Mouse (Mus musculus): Measurements from ENCODE around the gene Sft2d1. TPM values are rescaled to one million over a fixed set of nuclear protein-coding genes. Genes with fewer than 3 reads are reported as not detected.

The Sft2d1 gene
- polyA plus RNA-seq, 1 experiment, result 117 TPM

- no peaks in the 10 kb centered on the region for H3K4me1 ChIP-seq (replicated peaks; ENCODE audit: control insufficient read depth, insufficient read depth, low read length)
- no peak overlapping the region for H3K4me3 ChIP-seq (ENCODE audit: control insufficient read depth, insufficient read depth, low read length)
- no peak overlapping the region for H3K27ac ChIP-seq (ENCODE audit: control insufficient read depth, insufficient read depth, low read length)
- H3K27me3 ChIP-seq (ENCODE audit: control insufficient read depth, insufficient read depth, low read length), result no peaks in the 10 kb centered on the region
- no peak for TF ChIP-seq CTCF (IDR thresholded peaks at IDR 0.05; ENCODE audit: borderline replicate concordance, control insufficient read depth, extremely low read depth, insufficient read depth, low read length, poor library complexity)
- no peak for TF ChIP-seq POLR2A (IDR thresholded peaks at IDR 0.05; ENCODE audit: control insufficient read depth, extremely low read depth, insufficient read depth, low read length, poor library complexity)
- no peak for DNase-seq
- 92% methylated on average over 7 of the region's 7 CpGs for WGBS
- H3K36me3 ChIP-seq (ENCODE audit: control insufficient read depth, insufficient read depth, low read length), result no peaks in the 10 kb centered on the region
These were observed 40.2 kb downstream of the Sft2d1 start for GRCm38 (mm10) chr17:8351088-8351487.

GRCm38 (mm10) chr17:8355692-8356091 is 44.8 kb downstream of the Sft2d1 start, which contains the start of gene T2:
TSS of gene T2 (plus strand) at chr17:8355992.
- no peak for TF ChIP-seq POLR2A (IDR thresholded peaks at IDR 0.05; ENCODE audit: control insufficient read depth, extremely low read depth, insufficient read depth, low read length, poor library complexity)
- TF ChIP-seq CTCF (IDR thresholded peaks at IDR 0.05; ENCODE audit: borderline replicate concordance, control insufficient read depth, extremely low read depth, insufficient read depth, low read length, poor library complexity), result no peak
- no peak within 1 kb of the TSS for H3K4me3 ChIP-seq (ENCODE audit: control insufficient read depth, insufficient read depth, low read length)
- 87% methylated on average over 6 of the region's 6 CpGs for WGBS

GRCm38 (mm10) chr17:8357498-8357897 is 46.6 kb downstream of the Sft2d1 start:
- H3K27ac ChIP-seq (ENCODE audit: control insufficient read depth, insufficient read depth, low read length), result no peak overlapping the region

More at GRCm38 (mm10) chr17:8355692-8356091, 44.8 kb downstream of the Sft2d1 start, which contains the start of gene T2:
- no peaks in the 10 kb centered on the region for H3K4me1 ChIP-seq (replicated peaks; ENCODE audit: control insufficient read depth, insufficient read depth, low read length)
- DNase-seq, result no peak
- no peaks in the 10 kb centered on the region for H3K27me3 ChIP-seq (ENCODE audit: control insufficient read depth, insufficient read depth, low read length)
- no peak within 1 kb of the TSS for H3K27ac ChIP-seq (ENCODE audit: control insufficient read depth, insufficient read depth, low read length)
- H3K36me3 ChIP-seq (ENCODE audit: control insufficient read depth, insufficient read depth, low read length), result no peaks in the 10 kb centered on the region

GRCm38 (mm10) chr17:8360876-8361275 is 50.0 kb downstream of the Sft2d1 start:
- no peak for DNase-seq
- no peak overlapping the region for H3K27ac ChIP-seq (ENCODE audit: control insufficient read depth, insufficient read depth, low read length)

More at GRCm38 (mm10) chr17:8357498-8357897, 46.6 kb downstream of the Sft2d1 start:
- Histone ChIP-seq H3K4me1 (replicated peaks; ENCODE audit: control insufficient read depth, insufficient read depth, low read length) (no peaks in the 10 kb centered on the region), H3K4me3 (ENCODE audit: control insufficient read depth, insufficient read depth, low read length) (no peak overlapping the region), H3K27me3 (ENCODE audit: control insufficient read depth, insufficient read depth, low read length) (no peaks in the 10 kb centered on the region), H3K36me3 (ENCODE audit: control insufficient read depth, insufficient read depth, low read length) (no peaks in the 10 kb centered on the region)
- WGBS, result 97% methylated on average over 6 of the region's 6 CpGs
- TF ChIP-seq POLR2A (IDR thresholded peaks at IDR 0.05; ENCODE audit: control insufficient read depth, extremely low read depth, insufficient read depth, low read length, poor library complexity), result no peak
- TF ChIP-seq CTCF (IDR thresholded peaks at IDR 0.05; ENCODE audit: borderline replicate concordance, control insufficient read depth, extremely low read depth, insufficient read depth, low read length, poor library complexity), result no peak
- DNase-seq, result no peak

GRCm38 (mm10) chr17:8361281-8362103 is 50.6 kb downstream of the Sft2d1 start:
- Histone ChIP-seq H3K4me3 (ENCODE audit: control insufficient read depth, insufficient read depth, low read length) (no peak overlapping the region), H3K27ac (ENCODE audit: control insufficient read depth, insufficient read depth, low read length) (no peak overlapping the region), H3K4me1 (replicated peaks; ENCODE audit: control insufficient read depth, insufficient read depth, low read length) (peaks cover 7% of the 10 kb centered on the region), H3K36me3 (ENCODE audit: control insufficient read depth, insufficient read depth, low read length) (no peaks in the 10 kb centered on the region), H3K27me3 (ENCODE audit: control insufficient read depth, insufficient read depth, low read length) (no peaks in the 10 kb centered on the region)
- 77% methylated on average over 10 of the region's 10 CpGs for WGBS
- TF ChIP-seq CTCF (IDR thresholded peaks at IDR 0.05; ENCODE audit: borderline replicate concordance, control insufficient read depth, extremely low read depth, insufficient read depth, low read length, poor library complexity) (no peak), POLR2A (IDR thresholded peaks at IDR 0.05; ENCODE audit: control insufficient read depth, extremely low read depth, insufficient read depth, low read length, poor library complexity) (no peak)
- no peak for DNase-seq

More at GRCm38 (mm10) chr17:8360876-8361275, 50.0 kb downstream of the Sft2d1 start:
- 97% methylated on average over 5 of the region's 5 CpGs for WGBS
- TF ChIP-seq CTCF (IDR thresholded peaks at IDR 0.05; ENCODE audit: borderline replicate concordance, control insufficient read depth, extremely low read depth, insufficient read depth, low read length, poor library complexity), result no peak
- no peak for TF ChIP-seq POLR2A (IDR thresholded peaks at IDR 0.05; ENCODE audit: control insufficient read depth, extremely low read depth, insufficient read depth, low read length, poor library complexity)
- no peaks in the 10 kb centered on the region for H3K36me3 ChIP-seq (ENCODE audit: control insufficient read depth, insufficient read depth, low read length)
- H3K4me3 ChIP-seq (ENCODE audit: control insufficient read depth, insufficient read depth, low read length), result no peak overlapping the region
- H3K27me3 ChIP-seq (ENCODE audit: control insufficient read depth, insufficient read depth, low read length), result no peaks in the 10 kb centered on the region
- peaks cover 7% of the 10 kb centered on the region for H3K4me1 ChIP-seq (replicated peaks; ENCODE audit: control insufficient read depth, insufficient read depth, low read length)

GRCm38 (mm10) chr17:8367514-8368480 is 56.9 kb downstream of the Sft2d1 start:
- Histone ChIP-seq H3K27ac (ENCODE audit: control insufficient read depth, insufficient read depth, low read length) (no peak overlapping the region), H3K4me1 (replicated peaks; ENCODE audit: control insufficient read depth, insufficient read depth, low read length) (peaks cover 15% of the 10 kb centered on the region), H3K36me3 (ENCODE audit: control insufficient read depth, insufficient read depth, low read length) (no peaks in the 10 kb centered on the region), H3K27me3 (ENCODE audit: control insufficient read depth, insufficient read depth, low read length) (no peaks in the 10 kb centered on the region), H3K4me3 (ENCODE audit: control insufficient read depth, insufficient read depth, low read length) (no peak overlapping the region)
- DNase-seq, result no peak
- WGBS, result 84% methylated on average over 20 of the region's 20 CpGs
- TF ChIP-seq POLR2A (IDR thresholded peaks at IDR 0.05; ENCODE audit: control insufficient read depth, extremely low read depth, insufficient read depth, low read length, poor library complexity) (no peak), CTCF (IDR thresholded peaks at IDR 0.05; ENCODE audit: borderline replicate concordance, control insufficient read depth, extremely low read depth, insufficient read depth, low read length, poor library complexity) (no peak)

Measured in thymus, adult 2 months (tissue).